Mouse (Mus musculus) intestine, embryonic 14.5 days (tissue): Measurements from ENCODE around the gene Cables2. TPM values are rescaled to one million over a fixed set of nuclear protein-coding genes. Genes with fewer than 3 reads are reported as not detected.
A peak's percentile ranks its signal among the peaks of the same experiment; 100 is the strongest.

Source experiments
- ATAC-seq: fragments of 200-750 bp; cut with Nextera tagmentation; replicated peaks from 2 replicates; pipeline ENCODE4 v1.8.0; 2017; ENCODE audit warnings: low read depth, moderate number of reproducible peaks, moderate TSS enrichment, moderate library complexity; ENCODE audit not compliant: low FRiP score, low TSS enrichment
- DNase-seq: peaks from one replicate; pipeline ENCODE4 v3.0.0-alpha.2; 2018; ENCODE audit warnings: low spot score
- H3K27ac ChIP-seq: fragments of 300-500 bp; sonication (generic); 2 replicates; pipeline ENCODE4 v1.5.1; 2014; ENCODE audit warnings: low read depth, mild to moderate bottlenecking, control low read depth
- H3K27me3 ChIP-seq: fragments of 300-500 bp; sonication (generic); replicated peaks from 2 replicates; pipeline ENCODE4 v1.6.1; 2014; ENCODE audit warnings: low read length, control low read depth; ENCODE audit not compliant: control insufficient read depth, insufficient read depth
- H3K36me3 ChIP-seq: fragments of 300-500 bp; sonication (generic); 2 replicates; pipeline ENCODE4 v1.6.1; 2014; ENCODE audit warnings: low read length, control low read depth; ENCODE audit not compliant: control insufficient read depth, insufficient read depth
- H3K4me1 ChIP-seq: fragments of 300-500 bp; sonication (generic); replicated peaks from 2 replicates; pipeline ENCODE4 v1.6.1; 2014; ENCODE audit warnings: low read length, control low read depth, mixed read lengths; ENCODE audit not compliant: control insufficient read depth, insufficient read depth
- H3K4me2 ChIP-seq: fragments of 300-500 bp; sonication (generic); 2 replicates; pipeline ENCODE4 v1.6.1; 2014; ENCODE audit warnings: low read length
- H3K4me3 ChIP-seq: fragments of 300-500 bp; sonication (generic); 2 replicates; pipeline ENCODE4 v1.5.1; 2014; ENCODE audit warnings: low read depth, low read length, control low read depth, mixed read lengths
- H3K9ac ChIP-seq: fragments of 300-500 bp; sonication (generic); 2 replicates; pipeline ENCODE4 v1.6.1; 2014; ENCODE audit warnings: mild to moderate bottlenecking, low read length
- H3K9me3 ChIP-seq: fragments of 300-500 bp; sonication (generic); 2 replicates; pipeline ENCODE4 v1.6.1; 2016; ENCODE audit warnings: low read length, control low read depth; ENCODE audit not compliant: control insufficient read depth
- WGBS: fragments of 180-500 bp; shearing (Covaris S2); extraction: QIAGEN DNeasy Blood & Tissue Kit; methylation state at CpG from one replicate; pipeline ENCODE4 v1.1.7; 2014; 5-methylcytosine and 5-hydroxymethylcytosine counted together
- polyA plus RNA-seq: library from polyadenylated mRNA; unstranded; fragments of >200 nt; fragmentation: Nextera tagmentation; extraction: Ambion mirVana; gene quantifications from 2 replicates; pipeline ENCODE4 v1.2.1, GENCODE M21; 2014

The Cables2 gene
- polyA plus RNA-seq, 1 experiment from 2014 or later: 20.3 TPM

DNA sequence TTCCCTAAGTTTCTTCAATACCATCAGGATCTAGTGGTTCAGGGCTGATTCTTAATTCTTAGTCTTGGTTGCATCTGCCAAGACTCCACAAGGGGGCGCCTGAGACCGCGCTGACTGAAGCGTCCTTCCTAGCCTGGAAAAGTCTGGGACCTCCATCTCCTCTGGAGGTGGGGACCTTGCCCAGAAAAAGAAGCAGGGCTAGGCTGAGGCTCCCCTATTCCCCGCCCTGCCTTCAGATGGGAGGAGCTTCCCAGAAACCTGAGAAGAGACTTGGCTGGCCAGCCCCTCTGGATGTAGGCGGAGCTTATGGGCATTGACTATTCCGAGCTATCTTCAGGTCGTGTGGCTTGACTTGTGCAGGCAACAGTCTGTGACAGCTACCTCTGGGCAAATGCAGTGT, 2.5 kb upstream of the Cables2 start:
- Histone ChIP-seq H3K9me3 (no peaks in the 10 kb centered on the region), H3K36me3 (no peaks in the 10 kb centered on the region), H3K27me3 (no peaks in the 10 kb centered on the region), H3K27ac (peak overlapping the region; percentile 82; the same call in 1 of the 2 replicates), H3K4me2 (peak overlapping the region; percentile 31; the same call in 1 of the 2 replicates), H3K4me1 (peaks cover 17% of the 10 kb centered on the region), H3K9ac (no peak overlapping the region), H3K4me3 (no peak overlapping the region)
- ATAC-seq (peak; percentile 63), DNase-seq (peak; percentile 95)
- WGBS: 1% methylated on average over 8 of the region's 8 CpGs

DNA sequence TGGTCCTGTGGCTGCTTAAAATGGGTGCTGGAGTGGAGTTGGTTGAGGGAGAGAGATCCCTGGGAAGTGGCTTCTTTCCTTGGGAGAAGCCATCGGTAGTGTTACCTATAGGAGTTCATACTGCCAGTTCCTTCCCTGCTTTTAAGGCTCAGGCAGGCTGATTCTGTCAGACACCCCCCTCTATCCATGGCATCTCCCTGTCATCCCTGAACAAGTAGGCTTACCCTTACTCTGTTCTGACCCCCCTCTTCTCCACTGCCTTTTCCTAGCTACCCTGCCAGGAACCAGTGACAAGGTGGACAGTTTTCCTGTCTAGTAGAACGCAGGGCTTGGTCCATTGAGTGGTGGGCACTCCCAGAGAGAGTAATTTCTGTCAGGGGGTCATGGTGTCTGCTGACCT, 1.2 kb upstream of the Cables2 start:
- Histone ChIP-seq H3K9me3 (no peaks in the 10 kb centered on the region), H3K27ac (no peak overlapping the region), H3K4me1 (peaks cover 17% of the 10 kb centered on the region), H3K36me3 (peaks cover 8% of the 10 kb centered on the region; the same call in 1 of the 2 replicates), H3K4me2 (no peak overlapping the region), H3K27me3 (no peaks in the 10 kb centered on the region), H3K9ac (no peak overlapping the region), H3K4me3 (no peak overlapping the region)
- no peak for ATAC-seq
- DNase-seq: no peak
- WGBS: 88% methylated on average over 2 of the region's 2 CpGs

DNA sequence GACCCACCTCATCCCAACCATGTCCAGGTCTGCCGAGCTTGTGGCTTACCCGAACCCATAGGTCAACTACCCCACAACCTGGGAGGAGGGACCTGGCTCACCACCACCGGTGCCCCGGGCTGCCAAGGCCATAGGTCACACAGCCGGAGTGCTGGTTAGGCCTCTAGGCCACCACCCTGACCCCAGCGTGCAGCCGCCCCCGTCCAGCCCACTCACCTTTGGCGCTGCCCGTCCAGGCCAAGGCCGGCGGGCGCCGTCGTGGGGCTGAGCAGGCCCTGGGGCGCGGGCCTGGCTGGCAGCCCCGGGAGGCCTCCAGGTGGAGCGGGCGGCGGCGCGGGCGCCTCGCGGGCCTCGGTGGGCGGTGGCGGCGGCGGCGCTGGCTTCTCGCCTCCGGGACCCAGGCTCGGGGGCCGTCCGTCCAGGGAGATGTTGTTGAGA, 393 bp downstream of the Cables2 start:
- Histone ChIP-seq H3K36me3 (peaks cover 14% of the 10 kb centered on the region), H3K9me3 (no peaks in the 10 kb centered on the region), H3K27me3 (no peaks in the 10 kb centered on the region), H3K27ac (0 out of 2 replicates have a peak overlapping the region, but pooled peaks have one; percentile 54), H3K9ac (peak overlapping the region; percentile 85), H3K4me1 (peaks cover 17% of the 10 kb centered on the region), H3K4me2 (peak overlapping the region; percentile 88), H3K4me3 (peak overlapping the region; percentile 57)
- DNase-seq (peak; percentile 82), ATAC-seq (peak; percentile 22)
- under 1% methylated on average over 19 of the region's 37 CpGs for WGBS

- 65% methylated on average over 5 of the region's 5 CpGs for WGBS
- no peak for ATAC-seq
- Histone ChIP-seq H3K36me3 (peaks cover 17% of the 10 kb centered on the region), H3K4me2 (peak overlapping the region; percentile 88), H3K9ac (peak overlapping the region; percentile 85; the same call in 1 of the 2 replicates), H3K4me3 (peak overlapping the region; percentile 57; the same call in 1 of the 2 replicates), H3K27ac (no peak overlapping the region), H3K4me1 (peaks cover 17% of the 10 kb centered on the region), H3K9me3 (no peaks in the 10 kb centered on the region), H3K27me3 (no peaks in the 10 kb centered on the region)
- no peak for DNase-seq
These were observed 1.4 kb downstream of the Cables2 start for GRCm38 (mm10) chr2:180271804-180272395.

DNA sequence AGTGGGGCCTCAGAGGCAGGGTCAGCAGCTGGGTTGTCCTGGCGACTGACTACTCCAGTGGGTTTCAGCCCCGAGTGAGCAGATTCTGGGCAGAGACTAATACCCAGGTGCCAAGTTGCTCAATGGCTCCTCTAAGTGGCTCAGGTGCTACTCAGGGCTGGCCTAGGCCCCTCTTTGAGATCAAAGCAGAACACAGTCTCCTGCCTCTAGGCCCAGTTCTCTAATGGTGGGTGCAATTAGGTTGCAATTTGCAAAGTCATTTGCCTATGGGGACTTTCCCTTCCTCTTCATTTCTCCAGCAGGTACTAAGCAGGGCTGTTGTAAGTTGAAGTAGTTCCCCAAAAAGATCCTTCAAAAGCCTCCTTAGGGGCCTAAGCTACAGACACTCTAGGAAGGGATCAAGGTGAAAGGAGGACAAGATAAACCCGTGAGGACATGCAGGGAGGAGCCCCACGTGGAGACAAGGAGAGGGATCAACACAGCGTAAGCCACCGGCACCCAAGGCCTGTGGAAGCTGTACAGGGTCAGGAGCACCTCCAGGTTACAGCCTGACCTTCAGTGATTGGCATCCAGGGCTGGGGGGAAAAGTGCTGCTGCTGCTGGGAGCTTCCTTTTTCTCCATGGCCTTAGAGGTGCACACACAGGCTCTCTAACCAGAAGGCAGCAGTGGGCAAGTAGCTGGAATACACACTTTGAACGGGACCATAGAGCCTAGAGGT, 2.6 kb downstream of the Cables2 start:
- no peaks in the 10 kb centered on the region for H3K27me3 ChIP-seq
- H3K9me3 ChIP-seq: no peaks in the 10 kb centered on the region
- 75% methylated on average over 7 of the region's 7 CpGs for WGBS

DNA sequence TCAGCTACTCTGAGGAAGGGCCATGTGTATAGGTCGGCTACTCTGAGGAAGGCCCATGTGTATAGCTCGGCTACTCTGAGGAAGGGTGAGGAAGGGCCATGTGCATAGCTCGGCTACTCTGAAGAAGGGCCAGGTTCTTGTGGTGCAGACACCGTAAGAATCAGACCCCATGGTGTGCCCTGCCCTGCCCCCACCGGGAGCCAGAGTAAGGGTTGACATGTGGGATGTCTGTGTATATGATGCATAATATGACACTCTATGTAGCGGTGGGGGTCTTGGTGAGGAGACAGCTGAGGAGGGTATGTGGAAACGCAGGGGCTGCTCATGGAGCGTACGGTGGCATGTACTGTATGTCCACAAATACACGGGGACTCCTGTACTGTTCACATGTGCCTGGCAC, 4.0 kb downstream of the Cables2 start:
- Histone ChIP-seq H3K9me3 (no peaks in the 10 kb centered on the region), H3K36me3 (peaks cover 29% of the 10 kb centered on the region), H3K4me1 (peaks cover 17% of the 10 kb centered on the region), H3K9ac (no peak overlapping the region), H3K27ac (no peak overlapping the region), H3K4me2 (no peak overlapping the region), H3K4me3 (no peak overlapping the region), H3K27me3 (no peaks in the 10 kb centered on the region)
- 91% methylated on average over 10 of the region's 10 CpGs for WGBS
- ATAC-seq (no peak), DNase-seq (no peak)

More for the DNA sequence above, 2.6 kb downstream of the Cables2 start:
- no peak overlapping the region for H3K4me3 ChIP-seq
- no peak overlapping the region for H3K27ac ChIP-seq
- ATAC-seq (no peak), DNase-seq (no peak)
- H3K4me1 ChIP-seq: peaks cover 17% of the 10 kb centered on the region
- no peak overlapping the region for H3K4me2 ChIP-seq
- H3K9ac ChIP-seq: no peak overlapping the region
- peaks cover 29% of the 10 kb centered on the region for H3K36me3 ChIP-seq

- Histone ChIP-seq H3K36me3 (peaks cover 42% of the 10 kb centered on the region), H3K9me3 (no peaks in the 10 kb centered on the region), H3K4me2 (no peak overlapping the region), H3K9ac (no peak overlapping the region), H3K27me3 (no peaks in the 10 kb centered on the region), H3K27ac (no peak overlapping the region), H3K4me3 (no peak overlapping the region), H3K4me1 (peaks cover 13% of the 10 kb centered on the region)
- DNase-seq: no peak
- WGBS: 72% methylated on average over 2 of the region's 2 CpGs
- ATAC-seq: no peak
These were observed 5.3 kb downstream of the Cables2 start for GRCm38 (mm10) chr2:180267955-180268354.

DNA sequence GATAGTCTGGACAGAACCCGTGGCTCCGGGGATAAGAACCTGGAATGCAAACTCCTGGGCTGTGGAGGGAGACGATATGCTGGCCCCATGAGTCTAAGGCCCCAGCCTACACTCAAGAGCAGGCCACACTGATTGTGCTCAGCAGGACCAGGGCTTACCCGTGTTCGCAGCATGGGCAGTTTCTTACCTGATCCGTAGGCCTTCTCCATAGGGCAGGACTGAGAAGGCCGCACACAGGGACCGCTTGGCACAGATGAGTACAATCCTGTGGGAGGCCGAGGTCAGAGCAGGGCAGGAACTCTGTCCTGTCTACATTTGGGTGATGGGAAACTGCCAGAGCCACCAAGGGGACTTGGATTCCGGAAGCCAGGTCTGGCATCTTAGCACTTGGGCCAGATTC, 10.4 kb downstream of the Cables2 start:
- Histone ChIP-seq H3K36me3 (peaks cover 78% of the 10 kb centered on the region), H3K4me3 (no peak overlapping the region), H3K27ac (no peak overlapping the region), H3K9me3 (no peaks in the 10 kb centered on the region), H3K9ac (no peak overlapping the region), H3K4me2 (no peak overlapping the region), H3K27me3 (no peaks in the 10 kb centered on the region), H3K4me1 (peaks cover 7% of the 10 kb centered on the region)
- WGBS: 87% methylated on average over 10 of the region's 10 CpGs
- no peak for ATAC-seq
- no peak for DNase-seq
